Mouse (Mus musculus) MEL-GATA-1-ER (cell line): ENCODE measurements at regions not wholly inside any gene's neighbourhood (a gene's known extent, or its start where the extent isn't known, plus 50 kb on each side); places are given as distances from the start of the nearest gene placed in this dataset.

ENCODE experiments used
- DNase-seq: peaks from one replicate; pipeline ENCODE4 v3.0.0-alpha.2; 2012; ENCODE audit warnings: low read depth; ENCODE audit errors: extremely low read depth

DNA sequence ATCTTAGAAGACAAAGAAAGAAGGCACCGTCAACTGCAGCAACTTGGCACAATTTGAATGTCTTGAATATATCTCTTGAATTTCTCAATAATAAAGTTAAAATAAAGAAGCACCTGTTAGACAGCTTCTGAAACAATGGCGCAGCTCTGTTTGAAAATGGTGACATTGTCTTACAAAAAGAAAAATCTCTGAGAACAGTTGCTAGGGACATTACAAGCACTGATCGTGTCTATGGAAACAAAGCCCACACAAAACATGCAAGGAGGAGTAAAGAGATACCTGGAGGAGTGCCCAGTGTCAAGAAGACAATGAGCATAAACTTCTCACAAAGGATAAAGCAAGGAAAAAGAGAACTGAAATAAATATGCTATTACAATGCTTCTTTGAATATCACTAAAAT, 841.2 kb upstream of the Adgrl3 start:
- DNase-seq, result no peak

DNA sequence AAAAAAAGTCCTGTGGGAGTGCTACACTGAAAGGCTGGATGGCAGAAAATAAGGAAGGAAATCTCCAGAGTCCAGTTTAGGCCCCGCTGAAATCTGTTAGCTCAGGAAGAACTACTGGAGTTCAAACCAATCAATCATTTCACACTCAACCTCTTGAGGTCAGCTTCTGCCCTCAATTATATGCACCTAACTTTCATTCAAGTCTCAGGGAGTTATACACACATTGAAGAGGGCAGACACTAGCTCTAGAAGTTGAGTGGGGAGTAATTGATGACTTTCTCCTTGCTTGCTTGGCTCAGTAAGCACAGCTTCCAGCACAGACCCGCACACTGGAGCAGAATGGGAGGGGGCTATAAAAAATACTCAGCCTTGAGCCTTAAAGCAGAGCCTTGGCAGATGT, 839.7 kb upstream of the Adgrl3 start:
- DNase-seq, result no peak

DNA sequence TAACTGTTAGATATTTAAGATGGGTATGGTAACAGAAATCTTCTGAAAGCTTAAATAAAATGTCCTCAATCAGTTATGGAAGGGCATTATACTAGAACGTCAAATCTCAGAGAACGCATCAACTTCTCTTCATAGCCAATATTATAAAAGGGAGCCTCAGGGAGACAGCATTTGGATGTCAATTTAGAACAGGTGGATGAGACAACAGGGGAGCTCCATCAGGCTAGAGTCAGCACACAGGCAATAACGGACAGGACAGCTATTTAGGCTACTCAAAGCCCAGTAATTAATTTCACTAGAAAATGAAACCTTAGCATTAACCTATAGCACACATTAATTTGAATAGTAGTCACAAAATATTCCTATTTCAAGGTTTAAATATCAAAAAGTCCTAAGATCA, 827.5 kb upstream of the Adgrl3 start:
- DNase-seq, result no peak

DNA sequence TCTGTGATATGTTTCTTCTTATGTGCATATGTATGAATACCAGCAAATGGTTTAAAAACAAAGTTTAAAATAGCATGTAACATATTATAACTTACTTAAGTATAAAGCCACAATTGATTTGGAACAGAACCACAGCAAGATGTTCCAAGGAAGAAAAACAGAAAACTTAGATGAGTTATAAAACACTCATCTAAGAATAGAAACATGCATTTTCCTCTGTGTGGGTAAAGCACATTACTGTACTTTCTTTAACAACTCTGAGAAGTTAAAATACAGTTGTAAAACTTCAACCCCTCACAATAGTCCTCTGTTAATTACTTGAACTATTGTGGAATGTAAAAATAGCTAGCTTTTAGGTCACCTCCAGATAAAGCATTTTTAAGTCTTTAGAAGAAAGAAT, 820.3 kb upstream of the Adgrl3 start:
- DNase-seq, result no peak

DNA sequence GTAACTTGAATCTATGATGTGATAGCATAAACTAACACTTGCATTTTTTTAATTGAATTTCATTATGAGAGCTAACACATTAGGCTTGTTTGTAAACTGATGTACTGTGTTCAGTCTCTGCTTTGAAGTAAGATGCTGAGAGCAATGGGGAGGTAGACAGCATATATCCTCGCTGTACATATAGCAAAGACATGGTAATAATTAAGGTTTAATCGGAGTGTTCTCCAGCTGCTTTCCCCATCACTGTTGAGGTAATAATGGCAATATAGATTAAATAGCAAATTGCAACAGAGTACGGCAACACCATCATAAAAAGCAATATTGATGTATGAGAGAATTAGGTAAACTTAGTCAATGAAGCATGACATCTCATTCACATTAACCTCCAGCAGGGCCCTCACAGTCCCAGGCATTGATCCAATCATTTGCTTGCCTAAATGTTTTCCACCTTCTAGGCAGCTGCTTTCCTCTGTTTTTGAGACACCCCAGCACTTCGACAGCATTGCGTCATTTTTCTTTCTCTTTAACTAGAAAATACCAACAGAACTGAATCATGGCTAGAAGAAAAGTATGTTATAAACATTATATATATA, 771.3 kb upstream of the Adgrl3 start:
- no peak for DNase-seq

DNA sequence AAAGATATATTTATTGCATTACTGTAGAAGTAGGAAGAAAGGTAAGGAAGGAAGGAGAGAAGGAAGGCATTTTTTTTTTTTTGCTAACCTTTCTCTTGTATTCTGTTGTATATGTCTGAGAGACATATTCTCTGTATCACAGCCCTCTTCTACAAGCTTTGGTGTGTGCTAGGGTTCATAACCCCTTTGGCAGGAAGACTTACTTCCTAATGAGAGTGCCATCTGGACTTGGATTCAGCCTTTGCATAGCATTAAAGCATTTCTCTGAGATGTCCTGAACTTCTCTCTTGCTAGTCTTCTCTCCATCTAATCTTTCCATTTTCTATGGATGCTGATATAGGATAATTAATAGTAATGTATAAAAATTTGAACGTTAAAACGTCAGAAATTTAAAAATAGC, 768.0 kb upstream of the Adgrl3 start:
- no peak for DNase-seq

DNA sequence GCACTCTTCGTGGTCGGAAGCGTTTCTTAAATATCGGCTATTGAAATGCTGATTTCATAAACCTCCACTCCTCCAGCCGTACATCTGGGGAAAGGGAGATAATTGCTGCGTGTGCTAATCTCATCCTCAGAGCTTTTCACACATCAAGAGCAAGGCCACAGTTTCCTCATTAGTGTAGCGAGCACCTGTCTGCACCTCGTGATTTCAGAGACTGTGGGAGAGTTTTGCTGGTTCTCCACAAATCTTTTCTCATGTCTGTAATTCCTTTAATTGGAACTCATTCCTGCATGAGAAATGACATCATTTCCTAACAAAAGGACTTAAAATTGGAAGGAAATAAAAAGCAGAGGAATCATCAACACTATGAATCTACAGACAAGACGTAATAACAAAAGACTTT, 764.9 kb upstream of the Adgrl3 start:
- DNase-seq, result peak; percentile 16

DNA sequence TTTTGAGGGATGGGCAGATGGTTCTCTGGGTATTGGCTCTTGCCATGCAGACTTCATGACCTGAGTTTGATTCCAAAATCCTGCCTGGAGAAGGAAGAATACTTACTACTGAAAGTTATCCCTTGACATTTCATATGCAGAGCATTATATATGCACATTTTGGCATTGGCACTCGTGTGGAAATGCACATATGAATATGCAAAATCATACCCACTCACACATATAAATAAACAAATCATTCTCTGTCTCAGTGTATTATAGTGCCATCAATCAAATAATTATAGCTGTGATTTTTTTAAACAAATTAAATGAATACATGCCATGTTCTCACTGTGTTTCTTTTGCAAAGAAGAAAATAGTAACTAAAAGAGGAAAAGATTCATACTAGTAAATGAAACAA, 745.3 kb upstream of the Adgrl3 start:
- no peak for DNase-seq

DNA sequence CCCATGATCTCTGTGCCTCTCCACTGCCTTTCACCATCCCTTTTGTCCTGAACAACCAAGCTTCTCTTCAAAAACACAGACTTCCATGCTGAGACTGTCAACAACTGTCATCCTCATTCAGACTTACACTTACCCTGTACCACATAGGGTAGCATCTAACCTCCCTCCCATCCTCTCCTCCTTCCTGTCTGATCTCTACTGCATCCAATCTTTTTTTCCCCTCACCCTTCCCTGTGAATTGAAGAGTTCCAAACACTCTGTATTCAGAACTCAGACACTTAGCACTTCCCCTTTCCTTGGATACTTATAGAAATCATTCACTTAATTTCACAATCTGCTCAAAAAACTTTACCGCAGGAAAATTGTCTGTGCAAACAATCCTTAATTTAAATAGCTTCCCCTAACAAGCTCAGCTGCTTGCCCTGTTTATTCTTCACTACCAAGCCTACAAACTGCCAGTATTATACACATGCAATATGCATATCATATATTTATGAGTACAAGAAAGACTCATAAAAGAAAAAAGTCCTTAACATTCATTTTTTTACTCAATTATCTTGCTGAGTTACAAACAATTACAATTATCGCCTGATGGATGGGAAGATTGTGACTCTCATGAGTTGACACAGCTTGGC, 744.6 kb upstream of the Adgrl3 start:
- DNase-seq, result no peak
